17 mouse cellular contexts compared by ENCODE assay signal in genomic region chr1:86515715-86516410, GRCm38 (mm10). TPM values are rescaled to one million over a fixed set of nuclear protein-coding genes. Genes with fewer than 3 reads are reported as not detected.
A peak's percentile ranks its signal among the peaks of the same experiment; 100 is the strongest.
DNase-seq lines count a peak whose midpoint lies in the region; ATAC-seq and TF ChIP-seq lines count a peak whose summit lies in the region.
"Had no signal": no experiment of that assay in that cellular context is flagged by ENCODE, and none has a peak within 500 bp of the region (broad histone marks: within the 10 kb centered on the region; RNA-seq: fewer than 3 reads in every experiment).

No protein-coding gene starts in this region.

- H3K4me2 ChIP-seq in limb, embryonic 14.5 days (replicated peaks; ENCODE audit: low read depth, low read length, severe bottlenecking), result no peak overlapping the region
- H3K4me2 ChIP-seq: forebrain, embryonic 12.5 days; intestine, embryonic 15.5 days; kidney, embryonic 15.5 days; midbrain, embryonic 12.5 days had no signal

- 0 out of 2 replicates have a peak overlapping the region, but pooled peaks have one; percentile 50 for H3K27ac ChIP-seq in limb, embryonic 14.5 days (replicated peaks; ENCODE audit: low read depth, low read length)
- H3K27ac ChIP-seq: forebrain, embryonic 12.5 days; hindbrain, embryonic 10.5 days; intestine, embryonic 15.5 days; kidney, embryonic 15.5 days; liver, embryonic 14.5 days; midbrain, embryonic 12.5 days had no signal

- TF ChIP-seq POLR2A in limb, embryonic 14.5 days (IDR thresholded peaks at IDR 0.05; ENCODE audit: borderline replicate concordance, extremely low read depth, insufficient read depth, insufficient read length), result no peak

- no peaks in the 10 kb centered on the region for H3K27me3 ChIP-seq in limb, embryonic 14.5 days (ENCODE audit: control insufficient read depth, insufficient read depth, low read length)
- H3K27me3 ChIP-seq: forebrain, embryonic 12.5 days; intestine, embryonic 15.5 days; kidney, embryonic 15.5 days had no signal

- no peak overlapping the region for H3K9ac ChIP-seq in limb, embryonic 14.5 days (ENCODE audit: low read depth, low read length, severe bottlenecking)
- H3K9ac ChIP-seq: forebrain, embryonic 12.5 days; intestine, embryonic 15.5 days; kidney, embryonic 15.5 days; liver, embryonic 14.5 days; midbrain, embryonic 12.5 days had no signal

- H3K4me1 ChIP-seq in limb, embryonic 14.5 days (ENCODE audit: control insufficient read depth, insufficient read depth, low read length), result peaks cover 7% of the 10 kb centered on the region; the same call in 1 of the 2 replicates

- WGBS in limb, embryonic 14.5 days, result 32% methylated on average over 6 of the region's 6 CpGs

- H3K36me3 ChIP-seq in limb, embryonic 14.5 days (ENCODE audit: control insufficient read depth, insufficient read depth, low read length), result no peaks in the 10 kb centered on the region
- H3K36me3 ChIP-seq: forebrain, embryonic 12.5 days; hindbrain, embryonic 10.5 days; intestine, embryonic 15.5 days; kidney, embryonic 15.5 days; midbrain, embryonic 12.5 days had no signal

- DNase-seq in A20 (ENCODE audit: low read depth, low spot score), result peak; percentile 52
- peak; percentile 41 to 43 for DNase-seq in B cell, adult 2 months
- DNase-seq in limb, embryonic 14.5 days (ENCODE audit: low spot score), result no peak
- no peak for DNase-seq in ovary, postnatal 14 days (ENCODE audit: low spot score)
- DNase-seq in natural killer cell, adult 2 months (ENCODE audit: low spot score in 2 of 2), result no peak
- no peak for DNase-seq in right cerebral cortex, postnatal 25 days
- DNase-seq: adrenal gland, adult 8-10 months; cerebellum, adult 8-10 months; lung, postnatal 10 days had no signal

- ATAC-seq in common myeloid progenitor, adult 5-6 weeks (replicated peaks; ENCODE audit: low read depth, poor library complexity, severe bottlenecking), result 0 out of 2 replicates have a peak, but pooled peaks have one; percentile 17
- peak; percentile 33; the same call in 1 of the 2 replicates for ATAC-seq in limb, embryonic 14.5 days (ENCODE audit: low FRiP score, low read depth)
- ATAC-seq: intestine, embryonic 15.5 days had no signal

- no peak overlapping the region for H3K4me3 ChIP-seq in limb, embryonic 14.5 days (replicated peaks; ENCODE audit: low read length)
- H3K4me3 ChIP-seq: forebrain, embryonic 12.5 days; hindbrain, embryonic 10.5 days; intestine, embryonic 15.5 days; kidney, embryonic 15.5 days; midbrain, embryonic 12.5 days; myocyte had no signal

- no peaks in the 10 kb centered on the region for H3K9me3 ChIP-seq in limb, embryonic 14.5 days (ENCODE audit: control insufficient read depth, low read length)
- H3K9me3 ChIP-seq: forebrain, embryonic 12.5 days; hindbrain, embryonic 10.5 days; intestine, embryonic 15.5 days; kidney, embryonic 15.5 days; midbrain, embryonic 12.5 days had no signal

RNA-seq across cellular contexts. Expression of gene Ptma, which starts 10.7 kb away (rescaled TPM):
- 6,083 and 6,415 TPM in 2 replicates for total RNA-seq in common myeloid progenitor, adult 5-6 weeks (2017)
- 1,648 and 3,055 TPM in 2 replicates for polyA plus RNA-seq in limb, embryonic 14.5 days (2012; rRNA removed)
- polyA plus RNA-seq in limb, embryonic 14.5 days (2014; fragmentation: Nextera tagmentation; extraction: Ambion mirVana), result 2,429 and 2,674 TPM in 2 replicates

Comparison
In these comparisons a context has a peak if more than half of its experiments do, and no peak if none do; other contexts are left out.
1. DNase-seq: peak in A20 (single experiment) and B cell, adult 2 months (2 of 2); none in limb, embryonic 14.5 days (single experiment), ovary, postnatal 14 days (single experiment), natural killer cell, adult 2 months (0 of 2) and right cerebral cortex, postnatal 25 days (single experiment).